Mouse (Mus musculus) retina, postnatal 7 days (tissue): ENCODE results near the gene Zdhhc8.
A peak's percentile ranks its signal among the peaks of the same experiment; 100 is the strongest.
"Not testable (repeated sequence)": the region's sequence is repeated elsewhere in the genome, so short reads cannot be mapped to it uniquely, and the experiment has no call there.

ENCODE experiments used
- DNase-seq: peaks from one replicate; pipeline ENCODE4 v3.0.0-alpha.2; 2012; ENCODE audit warnings: low read depth, low spot score

Zdhhc8 gene

GRCm38 (mm10) chr16:18197881-18198280 is 37.1 kb downstream of the Zdhhc8 start:
- no peak for DNase-seq

DNA sequence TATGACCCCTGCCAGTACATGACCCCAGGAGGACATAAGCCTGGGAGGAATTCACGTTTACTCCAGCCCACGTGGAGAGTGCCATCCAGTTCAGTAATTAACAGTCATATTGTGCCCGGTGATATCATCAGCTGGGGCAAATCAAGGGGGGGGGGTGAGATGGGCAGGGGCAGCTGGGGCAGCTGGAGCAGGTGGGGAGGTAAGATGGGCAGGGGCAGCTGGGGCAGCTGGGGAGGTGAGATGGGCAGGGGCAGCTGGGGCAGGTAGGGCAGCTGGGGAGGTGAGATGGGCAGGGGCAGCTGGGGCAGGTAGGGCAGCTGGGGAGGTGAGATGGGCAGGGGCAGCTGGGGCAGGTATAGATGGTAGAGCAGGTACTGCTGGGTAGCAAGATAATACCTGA is 39.4 kb downstream of the Zdhhc8 start:
- not testable (repeated sequence) for DNase-seq

GRCm38 (mm10) chr16:18195068-18195467 is 39.9 kb downstream of the Zdhhc8 start:
- DNase-seq, result no peak

GRCm38 (mm10) chr16:18194208-18194985 is 40.5 kb downstream of the Zdhhc8 start:
- no peak for DNase-seq

DNA sequence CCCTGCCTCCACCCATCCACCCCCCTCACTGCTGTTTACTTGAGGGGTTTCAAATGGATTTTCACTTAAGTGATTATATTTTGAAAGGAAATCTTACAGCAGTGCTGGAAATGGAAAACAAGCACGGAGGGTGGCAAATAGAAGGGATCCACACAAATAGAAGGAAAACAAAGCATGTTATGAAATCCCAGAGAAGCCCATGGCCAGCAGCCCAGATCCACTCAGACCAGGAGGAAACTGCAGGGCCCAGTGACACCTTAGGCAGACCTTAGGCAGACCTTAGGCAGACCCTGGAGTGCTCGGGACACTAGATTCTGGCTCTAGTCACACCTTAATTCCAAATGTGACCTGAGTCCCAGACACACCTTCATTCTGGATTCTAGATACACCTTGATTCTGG is 43.9 kb downstream of the Zdhhc8 start:
- DNase-seq, result no peak

DNA sequence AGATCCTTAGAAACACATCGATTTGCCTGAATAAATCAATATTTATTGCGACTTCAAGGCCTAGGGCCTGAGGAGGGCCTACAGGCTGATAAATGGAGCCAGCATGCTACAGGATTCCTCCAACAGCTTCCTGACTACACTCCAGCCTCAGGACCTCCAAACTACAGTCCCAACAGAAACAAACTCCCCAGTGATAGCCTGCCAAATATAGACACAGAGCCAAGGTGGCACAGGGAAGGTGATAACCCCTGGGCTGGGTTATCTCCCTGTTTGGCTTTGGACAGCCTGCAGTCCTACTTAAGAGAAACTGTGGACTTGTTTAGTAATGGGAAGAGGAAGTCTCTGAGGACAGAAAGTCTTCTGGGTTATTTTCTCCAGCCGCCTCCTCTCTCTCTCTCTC is 47.7 kb downstream of the Zdhhc8 start:
- no peak for DNase-seq

- peak; percentile 28 for DNase-seq
These were observed 48.1 kb downstream of the Zdhhc8 start for GRCm38 (mm10) chr16:18186798-18187197.

DNA sequence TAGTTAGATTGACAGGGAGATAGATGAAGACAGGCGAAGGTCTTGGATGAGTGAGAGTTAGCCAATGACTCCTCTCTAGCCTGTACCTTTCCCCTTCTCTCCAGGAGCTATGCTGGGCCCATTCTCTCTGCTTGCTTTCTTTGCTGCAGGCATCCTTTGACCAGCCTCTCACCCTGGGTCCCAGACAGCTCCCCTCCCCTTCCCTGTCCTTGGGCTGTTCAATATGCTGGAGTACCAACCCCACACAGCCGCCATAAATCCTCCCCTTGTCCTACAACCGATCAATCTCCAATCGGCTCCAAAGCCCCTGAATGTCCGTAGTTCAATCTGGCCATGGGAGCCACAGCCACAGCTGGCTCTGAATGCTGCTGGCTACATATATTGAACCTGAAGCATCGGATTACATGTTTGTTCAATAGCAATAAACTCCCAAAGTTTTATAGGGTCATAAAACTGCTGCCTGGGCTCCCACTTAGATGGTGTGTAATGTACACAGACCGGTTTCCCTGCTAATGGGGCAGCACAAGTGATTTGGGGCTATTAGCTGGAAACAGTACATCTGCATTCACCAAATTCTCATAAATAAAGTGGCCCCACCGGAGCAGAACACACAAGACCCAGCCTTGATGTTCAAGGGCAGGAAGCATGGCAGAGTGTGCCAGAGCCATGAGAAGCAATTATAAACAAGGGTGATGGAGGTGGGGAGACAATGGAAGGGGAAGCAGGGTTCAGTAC is 49.1 kb downstream of the Zdhhc8 start:
- no peak for DNase-seq

GRCm38 (mm10) chr16:18182766-18183165 is 52.2 kb downstream of the Zdhhc8 start:
- no peak for DNase-seq

- DNase-seq, result no peak
These were observed 53.5 kb downstream of the Zdhhc8 start for GRCm38 (mm10) chr16:18181398-18181797.

GRCm38 (mm10) chr16:18179591-18179990 is 55.3 kb downstream of the Zdhhc8 start:
- peak; percentile 34 for DNase-seq

DNA sequence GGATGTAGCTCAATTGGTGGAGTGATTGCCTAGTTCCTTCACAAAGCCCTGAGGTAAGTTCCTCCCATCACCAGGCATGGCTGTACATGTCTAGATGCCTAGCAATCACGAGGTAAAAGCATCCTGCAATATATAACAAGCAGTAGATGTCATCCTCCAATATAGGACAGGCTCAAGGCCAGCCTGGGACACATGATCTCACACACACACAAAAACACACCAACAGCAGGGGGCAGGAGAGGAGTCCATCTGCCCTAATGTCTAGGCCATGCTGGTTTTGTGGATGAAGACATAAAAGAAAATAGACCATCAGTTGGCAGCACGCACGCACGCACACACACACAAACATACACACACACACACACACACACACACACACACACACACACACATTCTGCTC is 58.2 kb downstream of the Zdhhc8 start:
- no peak for DNase-seq

GRCm38 (mm10) chr16:18175817-18176541 is 59.0 kb downstream of the Zdhhc8 start:
- no peak for DNase-seq

GRCm38 (mm10) chr16:18173788-18174187 is 61.1 kb downstream of the Zdhhc8 start:
- DNase-seq, result no peak

GRCm38 (mm10) chr16:18173231-18173630 is 61.7 kb downstream of the Zdhhc8 start:
- no peak for DNase-seq

DNA sequence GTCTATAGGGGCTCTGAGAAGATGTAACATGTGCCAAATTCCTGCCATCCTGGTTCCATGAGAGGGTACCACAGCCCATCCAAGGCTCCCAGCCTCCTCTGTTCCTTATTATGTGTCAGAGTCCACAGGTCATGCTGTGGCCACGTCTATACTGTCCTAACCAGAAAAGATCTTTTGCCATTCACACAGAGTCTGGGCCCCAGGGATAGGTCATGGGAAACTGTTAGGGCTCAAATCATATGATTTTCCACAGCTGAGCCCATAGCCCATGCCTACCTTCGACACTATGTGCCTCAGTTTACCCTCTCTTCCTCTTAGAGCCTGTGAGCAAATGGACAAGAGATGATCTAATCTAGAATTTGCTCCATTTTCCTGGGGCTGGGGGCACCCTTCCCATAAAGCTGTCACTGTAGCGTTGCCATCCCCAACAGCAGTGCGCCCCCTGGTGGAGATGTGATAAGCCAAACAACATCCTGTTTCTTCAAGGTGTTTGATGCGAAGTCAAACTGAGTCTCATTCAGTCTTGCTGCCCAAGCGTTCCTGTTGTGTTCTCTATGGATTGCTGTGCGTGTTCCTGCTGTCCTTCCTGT is 62.6 kb downstream of the Zdhhc8 start:
- DNase-seq, result peak; percentile 60
